Mouse (Mus musculus): ENCODE measurements at regions not wholly inside any gene's neighbourhood (a gene's known extent, or its start where the extent isn't known, plus 50 kb on each side); places are given as distances from the start of the nearest gene placed in this dataset.

GRCm38 (mm10) chr12:16145621-16146020 lies 328.9 kb upstream of the Trib2 start:
- TF ChIP-seq POLR2A (IDR thresholded peaks at IDR 0.05; ENCODE audit: low read depth, low read length) (no peak), CTCF (conservative IDR thresholded peaks at IDR 0.05; ENCODE audit: insufficient read depth, insufficient read length, low read depth, low read length) (no peak)

Data from kidney, adult 2 months (tissue).